Mouse (Mus musculus): ENCODE measurements around the gene Pdlim5.

- TF ChIP-seq CTCF (IDR thresholded peaks at IDR 0.05; ENCODE audit: low read depth): no peak
- TF ChIP-seq EP300 (optimal IDR thresholded peaks at IDR 0.05): no peak
Observed at GRCm38 (mm10) chr3:142350513-142350912, 45.0 kb downstream of the Pdlim5 start.

All from stomach, postnatal 0 days (tissue).